Mouse (Mus musculus): Measurements from ENCODE around the gene Ptprd.
A peak's percentile ranks its signal among the peaks of the same experiment; 100 is the strongest.
"Not testable (repeated sequence)": the region's sequence is repeated elsewhere in the genome, so short reads cannot be mapped to it uniquely, and the experiment has no call there.

Gene Ptprd

DNA sequence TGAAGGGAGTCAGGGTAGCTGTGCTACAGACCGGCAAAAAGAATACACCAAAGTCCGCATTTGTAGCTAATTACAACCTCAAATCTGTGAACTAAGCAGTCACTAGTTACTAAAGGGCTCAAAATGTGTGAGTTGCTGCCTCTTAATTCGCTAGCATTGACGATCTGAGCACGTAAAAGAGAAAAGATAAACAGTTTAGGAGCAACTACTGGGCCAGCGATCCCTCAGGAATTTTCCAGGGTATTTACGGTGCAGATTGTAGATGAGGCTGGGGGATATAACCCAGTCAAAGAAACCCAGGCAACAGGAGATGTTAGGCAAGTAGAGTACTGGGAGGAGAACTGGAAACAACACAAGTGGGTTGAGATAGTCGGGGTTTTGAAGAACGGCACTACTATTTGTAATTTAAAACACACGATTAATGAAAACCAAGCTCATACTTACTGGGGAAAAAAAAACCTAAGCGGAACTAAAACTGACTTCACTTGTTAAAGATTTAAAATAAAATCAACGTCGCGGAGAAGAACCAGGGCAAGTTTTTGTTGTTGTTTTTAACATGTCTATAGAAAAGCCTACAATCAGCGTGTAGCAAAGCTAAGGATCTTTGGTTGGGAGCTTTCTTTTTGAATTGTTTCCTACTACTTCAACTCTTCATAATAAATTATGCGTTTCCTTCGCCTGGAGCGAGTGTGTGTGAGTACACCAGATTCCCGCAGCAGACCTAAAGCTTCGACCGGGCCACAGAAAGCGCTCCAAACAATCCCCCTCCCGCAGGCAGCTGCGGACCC lies 1762.9 kb downstream of the Ptprd start:
- peak; percentile 32 for DNase-seq (ENCODE audit: extremely low spot score)

DNA sequence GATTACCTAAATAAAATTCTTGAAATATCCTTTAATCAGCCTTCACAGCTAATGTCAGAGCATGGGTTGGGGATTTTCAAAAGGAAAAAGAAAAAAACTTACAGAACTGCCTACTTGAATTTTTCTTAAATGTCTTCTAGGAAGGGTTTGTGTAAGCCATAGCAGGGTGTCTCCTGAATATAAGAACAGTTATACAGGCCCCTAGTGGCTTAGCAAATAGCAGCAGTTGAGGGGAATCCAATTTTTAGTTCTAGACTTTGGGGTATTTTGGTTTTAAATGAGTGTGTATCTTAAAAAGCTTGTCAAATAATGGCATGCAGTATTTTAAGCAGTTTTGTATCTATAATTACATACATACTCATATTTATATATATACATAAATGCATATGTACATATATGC lies 1764.4 kb downstream of the Ptprd start:
- DNase-seq (ENCODE audit: extremely low spot score), result no peak

- DNase-seq (ENCODE audit: extremely low spot score), result no peak
Measured at GRCm38 (mm10) chr4:76444778-76445177, 1767.0 kb downstream of the Ptprd start.

DNA sequence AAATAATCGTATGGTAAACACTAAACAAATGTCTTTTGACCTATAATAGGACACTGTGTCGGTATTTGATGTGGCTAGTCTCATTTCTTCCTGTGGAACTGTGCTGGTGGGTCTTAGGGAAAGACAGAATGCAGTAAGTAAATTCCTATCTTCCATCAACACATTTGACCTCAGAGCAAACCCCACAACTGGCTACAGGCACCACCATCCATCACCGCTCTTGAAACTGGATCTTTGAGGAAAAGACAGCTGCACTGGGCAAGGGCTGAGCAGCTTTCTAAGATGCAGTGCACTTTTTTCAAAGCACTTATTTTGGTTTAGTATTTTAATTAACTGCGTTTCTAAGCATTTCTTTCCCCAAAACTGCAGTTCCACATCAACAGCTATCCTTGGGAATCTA lies 1768.2 kb downstream of the Ptprd start:
- no peak for DNase-seq (ENCODE audit: extremely low spot score)

- no peak for DNase-seq (ENCODE audit: extremely low spot score)
Measured at GRCm38 (mm10) chr4:76440791-76441364, 1770.9 kb downstream of the Ptprd start.

GRCm38 (mm10) chr4:76438496-76439079 lies 1773.2 kb downstream of the Ptprd start:
- DNase-seq (ENCODE audit: extremely low spot score), result no peak

DNA sequence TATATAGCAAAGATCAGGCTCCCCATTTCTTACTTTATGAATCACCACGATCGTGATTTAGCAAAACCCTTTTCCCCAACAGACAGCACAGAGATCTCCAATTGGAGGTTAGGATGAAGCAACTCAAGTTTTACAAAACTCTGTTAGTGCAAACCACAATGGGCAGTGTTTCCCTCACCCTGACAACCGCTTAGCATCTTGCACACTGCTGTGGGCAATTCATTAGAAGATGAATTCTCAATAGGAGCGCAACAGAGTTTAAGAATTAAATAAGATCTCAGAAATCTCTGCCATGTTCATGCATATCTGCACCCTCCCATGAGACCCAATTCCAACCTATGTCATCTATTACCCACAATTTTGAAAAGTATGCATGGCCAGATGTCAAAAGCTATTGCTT lies 1773.7 kb downstream of the Ptprd start:
- no peak for DNase-seq (ENCODE audit: extremely low spot score)

DNA sequence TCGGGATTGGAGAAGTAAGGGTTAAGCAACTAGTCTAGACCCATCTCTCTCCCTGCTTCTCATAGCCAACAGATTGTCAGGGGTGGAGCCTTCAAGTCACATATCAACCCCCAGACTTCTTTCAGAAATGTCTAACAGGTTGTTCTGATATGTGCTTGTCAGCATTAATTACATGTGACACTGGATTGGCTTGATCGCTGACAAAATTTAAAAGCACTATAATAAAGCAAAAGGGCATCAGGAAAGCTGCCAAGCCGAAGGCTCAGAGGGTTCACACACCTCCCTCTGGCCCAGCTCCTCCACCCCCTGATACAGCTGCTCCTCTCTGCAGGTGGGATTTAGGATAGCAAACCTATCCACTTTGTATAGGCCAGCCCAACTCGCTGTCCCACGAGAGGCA lies 1775.8 kb downstream of the Ptprd start:
- no peak for DNase-seq (ENCODE audit: extremely low spot score)

GRCm38 (mm10) chr4:76429769-76430168 lies 1782.0 kb downstream of the Ptprd start:
- DNase-seq (ENCODE audit: extremely low spot score), result no peak

DNA sequence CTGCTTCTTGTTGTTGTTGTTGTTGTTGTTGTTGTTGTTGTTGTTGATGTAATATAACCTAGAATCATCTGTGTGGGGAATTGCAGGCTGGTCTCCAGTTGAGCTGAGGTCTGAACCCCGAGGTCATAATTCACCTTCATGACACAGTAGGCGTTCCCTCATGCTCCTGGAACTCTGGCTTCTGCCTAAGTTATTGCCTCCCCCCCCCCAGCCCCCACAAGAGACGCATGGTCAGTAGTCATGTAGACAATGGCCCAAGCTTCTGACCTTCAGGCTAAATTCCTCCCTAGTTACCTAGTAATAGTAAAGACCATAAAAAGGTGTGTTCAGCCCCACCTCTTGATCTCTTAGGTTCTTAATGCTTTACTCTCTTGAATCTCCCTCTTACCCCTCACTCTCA lies 1784.7 kb downstream of the Ptprd start:
- DNase-seq (ENCODE audit: extremely low spot score), result not testable (repeated sequence)

DNA sequence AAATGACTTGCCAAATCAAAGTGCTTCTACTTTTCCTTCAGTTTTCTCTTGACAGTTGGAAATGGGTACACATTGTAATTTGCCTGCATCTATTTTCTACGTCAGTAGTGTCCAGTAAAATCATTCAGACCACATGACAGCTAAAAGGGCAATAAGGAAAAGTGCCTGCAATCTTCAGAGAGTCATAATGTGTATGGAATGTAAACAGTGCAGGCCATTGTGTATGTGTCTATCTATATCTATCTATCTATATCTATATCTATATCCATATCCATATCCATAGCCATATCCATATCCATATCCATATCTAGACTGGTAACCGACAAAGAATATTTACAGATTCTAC lies 1786.6 kb downstream of the Ptprd start:
- no peak for DNase-seq (ENCODE audit: extremely low spot score)

- DNase-seq (ENCODE audit: extremely low spot score), result no peak
Measured at GRCm38 (mm10) chr4:76424324-76425229, 1787.2 kb downstream of the Ptprd start.

GRCm38 (mm10) chr4:76422113-76422512 lies 1789.6 kb downstream of the Ptprd start:
- no peak for DNase-seq (ENCODE audit: extremely low spot score)

- no peak for DNase-seq (ENCODE audit: extremely low spot score)
Measured at GRCm38 (mm10) chr4:76419641-76420040, 1792.1 kb downstream of the Ptprd start.

DNA sequence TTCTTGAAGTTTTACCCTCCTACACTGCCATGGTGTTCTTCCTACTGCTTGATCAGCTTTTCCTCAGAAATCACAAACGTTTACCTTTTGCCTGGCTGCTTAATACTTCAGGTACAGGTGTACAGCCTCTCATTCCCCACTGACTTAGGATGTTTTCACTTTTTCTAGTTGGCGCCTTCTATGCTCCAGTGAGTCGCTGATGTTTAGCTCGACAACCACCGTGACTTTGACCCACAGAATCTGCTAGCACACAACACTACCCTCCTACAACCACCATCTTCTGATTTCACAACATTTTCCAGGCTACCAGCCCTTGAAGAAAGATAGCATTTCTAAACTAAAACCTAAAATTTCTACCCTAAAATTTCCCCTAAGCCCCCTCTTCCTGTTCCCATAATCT lies 1794.1 kb downstream of the Ptprd start:
- DNase-seq (ENCODE audit: extremely low spot score), result no peak

- DNase-seq (ENCODE audit: extremely low spot score), result no peak
Measured at GRCm38 (mm10) chr4:76415624-76416023, 1796.1 kb downstream of the Ptprd start.

GRCm38 (mm10) chr4:76414591-76414990 lies 1797.2 kb downstream of the Ptprd start:
- DNase-seq (ENCODE audit: extremely low spot score), result no peak

GRCm38 (mm10) chr4:76410053-76410452 lies 1801.7 kb downstream of the Ptprd start:
- no peak for DNase-seq (ENCODE audit: extremely low spot score)

DNA sequence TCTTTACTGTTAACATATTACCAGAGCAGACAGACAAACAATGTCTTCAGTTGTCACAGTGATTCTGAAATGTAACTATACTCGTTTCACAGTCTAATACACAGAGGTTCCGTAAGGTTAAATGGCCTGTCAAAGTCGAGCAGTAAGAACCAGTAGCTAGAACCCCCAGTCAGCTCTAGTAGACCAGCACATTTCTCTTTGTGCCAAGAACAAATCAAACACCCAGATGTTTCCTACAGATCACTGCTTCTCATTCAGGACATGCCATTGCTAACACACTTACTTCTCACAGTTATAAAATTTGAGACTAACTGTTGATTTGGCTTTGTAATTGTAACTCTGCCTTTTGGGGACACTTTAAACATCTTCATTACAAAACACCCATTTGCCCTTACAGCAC lies 1802.6 kb downstream of the Ptprd start:
- no peak for DNase-seq (ENCODE audit: extremely low spot score)

GRCm38 (mm10) chr4:76405862-76406454 lies 1805.8 kb downstream of the Ptprd start:
- DNase-seq (ENCODE audit: extremely low spot score), result peak; percentile 12

DNA sequence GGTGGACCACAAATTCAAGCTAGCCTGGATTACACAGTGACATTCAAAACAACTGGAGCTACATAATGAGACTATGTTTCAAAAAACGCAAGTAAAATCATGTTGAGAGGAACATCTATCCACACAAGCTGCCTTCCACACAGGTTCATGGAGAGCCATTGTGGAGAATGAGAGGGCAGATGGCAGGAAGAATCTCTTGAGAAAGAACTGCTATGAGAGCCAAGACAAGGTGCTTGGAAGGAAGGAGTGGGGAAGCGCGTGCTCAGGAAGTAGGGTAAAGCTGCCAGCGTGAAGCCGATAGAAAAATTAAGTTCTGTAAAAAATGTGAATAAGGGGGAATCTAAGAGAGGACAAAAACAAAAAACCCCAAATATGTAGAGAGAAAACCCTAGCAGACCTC lies 1808.5 kb downstream of the Ptprd start:
- no peak for DNase-seq (ENCODE audit: extremely low spot score)

DNA sequence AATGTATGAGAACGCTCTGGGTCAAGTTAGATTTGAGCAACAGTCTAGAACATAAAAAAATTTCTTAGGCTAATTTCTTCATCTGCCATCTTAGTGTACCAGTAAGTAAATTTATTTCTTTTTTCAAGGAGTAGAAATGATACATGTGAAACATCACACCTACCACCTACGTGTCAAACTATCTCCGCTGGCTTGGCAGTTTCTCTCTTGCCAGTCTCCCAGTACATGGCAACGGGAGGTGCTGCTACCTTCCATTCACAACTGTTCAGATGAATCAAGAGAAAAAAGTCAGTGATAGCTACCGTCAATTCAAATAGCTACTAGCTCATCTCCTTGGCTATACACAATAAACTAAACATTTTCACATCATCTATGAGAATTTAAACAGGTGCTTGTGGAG lies 1823.9 kb downstream of the Ptprd start:
- no peak for DNase-seq (ENCODE audit: extremely low spot score)

Measured in embryo, embryonic 9.5 days (tissue).